Mouse (Mus musculus) adrenal gland, postnatal 10 days (tissue): Measurements from ENCODE around the gene Itga8. TPM values are rescaled to one million over a fixed set of nuclear protein-coding genes. Genes with fewer than 3 reads are reported as not detected.

Experiments
- DNase-seq: peaks from one replicate; pipeline ENCODE4 v3.0.0; 2021; ENCODE audit warnings: mixed read lengths
- total RNA-seq, 2 experiments: library from RNA; stranded (reverse); gene quantifications; 2 replicates each; pipeline ENCODE4 v1.2.3; 2021

The Itga8 gene
- total RNA-seq, 2 experiments from 2014 or later, result 21.7 to 24.1 TPM

GRCm38 (mm10) chr2:12084341-12084740 is 217.4 kb downstream of the Itga8 start:
- DNase-seq, result no peak

GRCm38 (mm10) chr2:12077266-12077891 is 224.3 kb downstream of the Itga8 start:
- no peak for DNase-seq

GRCm38 (mm10) chr2:12065669-12066399 is 235.9 kb downstream of the Itga8 start:
- no peak for DNase-seq

- DNase-seq, result peak; percentile 8
Measured at GRCm38 (mm10) chr2:12060034-12060723, 241.5 kb downstream of the Itga8 start.

Other genes starting within 250 kb of the Itga8 start
- 10 to 100 TPM; 36.1 to 42.7 TPM for gene Mindy3, start 117.5 kb upstream of the Itga8 start, total RNA-seq